Mouse (Mus musculus): ENCODE measurements around the gene E030018B13Rik.

DNA sequence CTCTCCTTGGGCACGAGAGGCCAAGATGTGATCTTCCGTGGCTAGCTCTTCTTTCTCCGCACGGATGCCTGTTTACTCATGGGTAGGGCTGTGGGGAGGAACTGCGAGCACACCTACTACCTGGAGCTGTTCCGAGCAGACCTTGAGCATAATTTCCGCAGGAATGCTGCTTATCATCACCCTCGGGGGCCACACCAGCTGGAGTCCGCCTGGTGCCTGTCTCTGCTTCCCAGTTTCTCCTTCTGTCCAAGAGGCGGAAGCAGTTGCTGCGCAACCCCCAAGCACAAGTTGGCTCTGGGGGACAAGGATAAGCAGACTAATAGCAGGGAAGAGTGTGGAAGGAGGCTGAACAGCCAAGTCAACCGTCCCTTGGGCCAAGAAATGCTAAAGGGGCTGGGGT lies 42.8 kb upstream of the E030018B13Rik start:
- TF ChIP-seq CTCF (IDR thresholded peaks at IDR 0.05): no peak
- TF ChIP-seq EP300 (IDR thresholded peaks at IDR 0.05; ENCODE audit: insufficient read depth, low read depth, low read length): no peak
- TF ChIP-seq POLR2A (IDR thresholded peaks at IDR 0.05; ENCODE audit: insufficient read depth, low read depth, low read length): no peak

Data from heart, adult 2 months (tissue).